In genomic region chrX:60825181-60826080, GRCm38 (mm10) we compare ENCODE assay signal across 8 mouse cellular contexts.
DNase-seq lines count a peak whose midpoint lies in the region; ATAC-seq lines count a peak whose summit lies in the region.

No protein-coding gene starts in this region.

- H3K9me3 ChIP-seq in kidney, embryonic 16.5 days (ENCODE audit: low read length), result no peaks in the 10 kb centered on the region

- H3K4me1 ChIP-seq in kidney, embryonic 16.5 days (ENCODE audit: insufficient read depth, low read length), result no peaks in the 10 kb centered on the region

- H3K27me3 ChIP-seq in kidney, embryonic 16.5 days (ENCODE audit: insufficient read depth, low read length), result no peaks in the 10 kb centered on the region

- DNase-seq in kidney, adult 11 months, result peak; percentile 32
- peak; percentile 3 for DNase-seq in adrenal gland, adult 8-10 months
- DNase-seq in cerebellum, postnatal 10 days, result peak; percentile 83 to 87
- DNase-seq in kidney, adult 8-10 months, result peak; percentile 22 to 69
- DNase-seq in ovary, postnatal 14 days (ENCODE audit: low spot score), result peak; percentile 44
- DNase-seq in natural killer cell, adult 2 months (ENCODE audit: low spot score in 2 of 2), result no peak
- DNase-seq in embryo, embryonic 11 days, result no peak

- H3K4me2 ChIP-seq in kidney, embryonic 16.5 days (replicated peaks; ENCODE audit: low read depth, low read length), result no peak overlapping the region

- no peak overlapping the region for H3K4me3 ChIP-seq in kidney, embryonic 16.5 days (ENCODE audit: low read length)

- WGBS in kidney, embryonic 16.5 days, result 71% methylated on average over 9 of the region's 9 CpGs

- no peak overlapping the region for H3K9ac ChIP-seq in kidney, embryonic 16.5 days (replicated peaks; ENCODE audit: low read length)

- no peaks in the 10 kb centered on the region for H3K36me3 ChIP-seq in kidney, embryonic 16.5 days (ENCODE audit: insufficient read depth, low read length)

- H3K27ac ChIP-seq in kidney, embryonic 16.5 days (ENCODE audit: low read length), result no peak overlapping the region

- no peak for ATAC-seq in kidney, embryonic 16.5 days (ENCODE audit: low FRiP score, low TSS enrichment)

Comparison
In these comparisons a context has a peak if more than half of its experiments do, and no peak if none do; other contexts are left out.
1. DNase-seq: peak in kidney, adult 11 months (single experiment), adrenal gland, adult 8-10 months (single experiment), cerebellum, postnatal 10 days (2 of 2), kidney, adult 8-10 months (2 of 2) and ovary, postnatal 14 days (single experiment); none in natural killer cell, adult 2 months (0 of 2) and embryo, embryonic 11 days (single experiment).